Mouse (Mus musculus): ENCODE results near the gene Serpinb6a.

Gene Serpinb6a

DNA sequence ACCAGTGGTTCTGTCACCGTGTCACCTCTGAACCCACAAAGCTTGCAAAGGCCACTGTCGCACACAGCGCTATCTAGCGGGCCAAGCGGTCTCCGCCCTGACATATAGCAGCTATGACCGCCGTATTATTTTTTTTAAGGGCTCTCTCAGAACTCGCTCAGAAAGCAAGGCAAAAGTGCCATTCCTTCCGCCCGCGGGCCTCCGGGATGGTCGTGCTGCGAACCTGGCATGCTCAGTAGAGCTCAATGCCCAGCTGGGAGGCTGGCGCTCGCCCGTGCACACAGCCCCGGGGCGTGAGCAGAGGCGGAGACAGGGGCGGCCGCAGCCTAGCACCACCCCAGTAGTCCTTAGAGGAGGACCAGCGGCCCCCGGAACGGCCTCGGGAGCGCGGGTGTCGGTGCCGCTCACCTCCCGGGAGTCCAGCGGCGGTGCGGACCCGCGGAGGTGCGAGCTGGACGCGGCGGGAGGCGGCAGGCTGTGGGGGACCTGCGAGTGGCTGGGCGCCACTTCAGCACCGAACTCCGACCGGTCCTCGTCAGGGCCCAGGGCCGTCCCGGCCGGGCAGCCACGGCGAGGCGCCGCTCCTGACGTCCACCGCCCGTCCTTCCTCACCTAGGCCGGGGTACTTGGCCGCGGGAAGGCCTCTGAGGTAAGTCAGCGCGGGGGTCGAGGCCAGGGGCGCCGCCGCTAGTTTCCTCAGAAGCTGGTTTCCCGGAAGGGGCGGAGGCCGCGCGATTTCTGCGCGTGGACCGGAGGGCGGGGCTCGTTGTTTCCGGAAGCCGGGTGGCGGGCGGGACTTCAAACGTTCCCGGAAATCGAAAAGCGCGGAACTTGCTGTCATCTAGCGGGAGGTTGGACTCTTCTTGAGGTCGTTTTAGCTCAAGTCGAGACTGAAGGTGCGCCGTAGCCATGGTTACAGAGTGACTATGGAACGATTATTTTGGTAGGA, at the start of gene Serpinb6a, which contains the start of gene Ripk1:
TSS of gene Serpinb6a (minus strand) at position 737 of the 949 bp plus-strand sequence.
TSS of gene Ripk1 (plus strand) at position 306 of the 949 bp plus-strand sequence.
- POLR2A ChIA-PET, result interaction anchor here (0.6 to 3.7 kb wide), 58 partner anchors 7 to 872 kb away, joined by 3 to 39 read pairs (median 4); partner anchors contain the start of genes Bphl (in 3 of the 4), Psmg4 (in 3 of the 4), Tubb2b (in 3 of the 4) and Nqo2 (in 2 of the 4)
- CTCF ChIA-PET, result interaction anchor here (0.6 to 3.3 kb wide), 22 partner anchors 8 to 1664 kb away, joined by 3 to 20 read pairs (median 3); partner anchors contain the start of genes Bphl (in 2 of the 4), Gmds (in 1 of the 4), Nqo2 (in 1 of the 4) and Serpinb6c (in 1 of the 4)

DNA sequence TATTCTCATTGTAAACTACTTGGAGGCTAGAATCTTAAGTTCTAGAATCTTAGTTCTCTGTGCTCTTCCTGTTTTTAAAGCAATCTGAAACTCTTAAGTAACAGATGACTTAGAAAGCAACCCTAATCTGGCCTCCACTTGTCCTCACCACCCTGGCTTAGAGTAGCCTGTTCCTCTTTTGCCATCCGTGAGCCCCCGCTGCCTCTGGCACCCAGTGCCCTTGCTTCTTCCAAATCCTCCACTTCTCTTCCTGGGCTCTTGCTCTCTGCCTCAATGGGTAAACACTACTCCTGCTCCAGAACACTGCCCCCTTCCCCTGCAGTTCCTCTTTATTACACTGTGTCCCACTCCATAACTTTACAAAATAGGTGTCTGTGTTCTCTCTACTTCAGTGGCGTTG, 49.1 kb upstream of the Serpinb6a start:
- POLR2A ChIA-PET, result interaction anchor here in 1 of 4 experiments (1.0 kb wide), 1 partner anchor 100 kb away, joined by 3 read pairs; no protein-coding TSS in a partner anchor
- CTCF ChIA-PET, result no interaction called here

DNA sequence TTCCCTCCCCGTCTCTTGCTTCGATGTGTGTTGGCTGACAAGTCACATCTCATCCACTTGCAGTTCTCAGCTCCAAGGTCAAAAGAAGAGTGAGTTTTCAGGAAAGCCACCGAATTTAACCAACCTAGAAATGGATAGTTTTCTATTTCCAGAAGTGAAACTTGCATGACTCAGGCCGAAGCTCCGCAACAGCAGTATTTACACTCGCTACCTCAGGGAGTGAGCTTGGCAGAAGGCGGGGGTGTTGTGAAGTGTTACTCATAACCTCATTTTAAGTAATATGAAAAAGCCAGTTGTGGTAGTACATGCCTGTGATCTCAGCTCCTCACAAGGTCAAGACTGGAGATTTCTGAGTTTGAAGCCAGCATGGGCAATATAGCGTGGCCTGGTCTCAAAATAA, 47.9 kb upstream of the Serpinb6a start:
- CTCF ChIA-PET, result interaction anchor here in 2 of 4 experiments (0.6 to 1.0 kb wide), 2 partner anchors 9 to 104 kb away, joined by 3 read pairs; no protein-coding TSS in a partner anchor
- POLR2A ChIA-PET, result interaction anchor here in 3 of 4 experiments (0.6 to 3.6 kb wide), 7 partner anchors 13 to 105 kb away, joined by 3 to 9 read pairs (median 5); partner anchors contain the start of genes Tubb2b (in 2 of the 3), Bphl (in 1 of the 3) and Serpinb6a (in 1 of the 3)

DNA sequence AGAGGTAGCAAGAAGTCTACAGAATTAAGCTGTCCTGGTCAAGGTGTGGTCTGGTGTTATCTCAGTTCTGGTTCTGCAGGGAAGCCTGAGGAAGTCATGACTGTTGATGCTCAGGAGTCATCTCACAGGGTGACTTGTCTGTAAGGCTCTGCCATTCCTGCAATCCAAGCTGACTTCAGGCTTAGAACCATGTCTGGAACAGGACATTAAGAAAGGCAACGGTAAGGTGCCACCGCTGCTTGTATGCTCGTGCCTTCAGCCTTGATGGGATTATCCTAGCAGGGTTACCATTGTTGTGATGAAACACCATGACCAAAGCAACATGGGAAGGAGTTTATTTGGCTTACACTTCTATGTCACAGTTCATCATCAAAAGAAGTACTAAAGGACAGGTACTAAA, 44.9 kb upstream of the Serpinb6a start:
- ChIA-PET POLR2A (interaction anchor here in 3 of 4 experiments (1.0 to 3.6 kb wide), 9 partner anchors 10 to 108 kb away, joined by 3 to 30 read pairs (median 5); partner anchors contain the start of genes Bphl (in 2 of the 3) and Tubb2b (in 2 of the 3)), CTCF (no interaction called here)

DNA sequence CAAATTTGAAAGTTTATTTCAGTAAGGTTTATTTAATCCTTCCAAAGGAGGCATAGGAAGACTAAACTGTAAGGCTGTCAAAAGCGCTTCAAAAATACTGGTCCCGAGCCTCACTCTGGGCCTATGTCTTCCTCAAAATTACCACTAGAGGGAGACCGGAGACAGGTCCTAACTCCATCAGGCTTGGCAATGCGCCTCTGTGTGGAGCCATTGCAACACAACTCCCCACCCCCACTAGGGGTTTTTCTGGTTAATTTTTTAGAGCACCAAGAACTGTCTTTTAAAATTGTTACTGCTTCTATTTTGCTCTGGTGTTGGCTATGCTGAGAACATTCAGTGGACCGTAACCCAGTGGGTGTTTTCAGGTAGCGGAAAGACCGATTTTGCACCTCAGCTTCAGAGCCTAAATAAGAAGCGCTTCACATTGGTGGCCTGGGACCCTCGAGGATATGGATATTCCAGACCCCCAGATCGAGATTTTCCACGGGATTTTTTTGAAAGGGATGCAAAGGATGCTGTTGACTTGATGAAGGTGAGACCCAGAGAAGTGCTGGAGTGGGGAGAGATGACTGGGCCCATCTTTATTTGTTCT, 43.9 kb upstream of the Serpinb6a start:
- POLR2A ChIA-PET, result interaction anchor here in 3 of 4 experiments (0.6 to 3.5 kb wide), 14 partner anchors 9 to 109 kb away, joined by 3 to 30 read pairs (median 4); partner anchors contain the start of genes Bphl (in 2 of the 3) and Tubb2b (in 2 of the 3)
- CTCF ChIA-PET, result interaction anchor here (0.6 to 1.9 kb wide), 8 partner anchors 8 to 303 kb away, joined by 3 to 8 read pairs (median 3); partner anchors contain the start of gene Bphl (in 2 of the 4)

DNA sequence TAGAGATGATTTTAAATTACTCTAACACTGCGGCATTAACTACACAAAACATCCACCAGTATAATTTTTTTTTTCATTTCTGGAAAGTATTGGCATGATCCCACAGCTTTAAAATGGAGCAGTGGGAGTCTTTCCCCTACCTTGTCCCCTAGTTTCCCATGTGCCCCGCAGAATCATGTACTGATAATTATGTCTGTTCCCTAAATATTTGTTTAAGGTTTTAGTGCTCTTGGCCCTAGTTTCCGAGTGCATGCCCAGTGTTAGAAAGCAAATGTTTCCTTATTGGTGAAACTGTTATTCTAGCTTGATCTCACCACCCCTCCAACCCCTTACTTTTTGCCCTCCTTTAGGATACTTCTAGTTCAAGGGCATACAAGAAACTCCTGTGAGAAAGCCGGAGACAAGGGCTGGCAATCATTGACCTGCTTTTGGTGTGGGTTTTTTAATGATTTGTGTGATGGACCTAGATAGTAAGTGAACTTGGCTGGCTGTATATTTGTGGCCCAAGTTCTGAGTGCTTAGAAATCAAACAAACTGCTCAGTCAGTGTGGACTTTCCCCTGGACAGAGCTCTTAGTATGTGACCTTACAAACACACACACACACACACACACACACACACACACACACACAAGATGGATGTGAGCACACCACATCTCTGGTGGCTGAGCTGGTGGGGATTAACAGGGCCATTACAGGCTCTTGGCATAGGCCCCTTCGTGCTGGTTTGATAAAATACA, 43.1 kb upstream of the Serpinb6a start:
- ChIA-PET CTCF (interaction anchor here (0.5 to 1.9 kb wide), 13 partner anchors 8 to 304 kb away, joined by 3 to 8 read pairs (median 3); partner anchors contain the start of gene Bphl (in 2 of the 4)), POLR2A (interaction anchor here in 3 of 4 experiments (0.6 to 3.5 kb wide), 14 partner anchors 8 to 113 kb away, joined by 3 to 30 read pairs (median 4); partner anchors contain the start of genes Bphl (in 3 of the 3) and Tubb2b (in 2 of the 3))

DNA sequence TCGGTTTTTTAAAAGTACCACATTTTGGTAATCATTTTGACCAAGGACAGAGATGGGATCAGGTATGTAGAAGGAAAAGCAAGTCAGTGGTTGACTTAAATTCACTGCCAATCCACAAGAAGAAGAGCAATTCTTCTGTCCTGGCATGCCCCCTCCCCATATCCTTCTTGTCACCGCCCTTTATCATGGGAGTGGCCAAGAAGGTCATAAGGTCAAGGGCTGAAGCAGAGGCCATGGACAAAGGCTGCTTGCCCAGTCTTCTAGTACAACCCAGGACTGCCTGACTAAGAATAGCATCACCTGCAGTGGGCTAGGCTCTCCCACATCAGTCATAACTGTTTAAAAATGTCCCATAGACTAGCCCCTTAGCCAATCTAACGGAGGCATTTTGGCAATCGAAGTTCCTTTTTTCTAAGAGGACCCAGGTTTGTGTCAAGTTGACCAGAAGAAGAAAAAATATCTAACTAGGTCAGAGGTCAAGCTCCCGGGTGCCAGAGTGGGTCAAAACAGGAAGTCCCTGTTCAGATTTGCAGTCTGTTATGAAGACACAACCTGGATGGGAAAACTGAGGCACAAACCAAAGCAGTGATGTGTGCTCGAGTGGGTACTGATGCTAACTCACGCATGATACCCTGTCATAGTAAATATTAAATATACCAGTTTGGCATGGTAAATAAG, 41.3 kb upstream of the Serpinb6a start:
- ChIA-PET POLR2A (interaction anchor here in 2 of 4 experiments (0.6 to 1.7 kb wide), 2 partner anchors 33 to 136 kb away, joined by 3 to 4 read pairs; no protein-coding TSS in a partner anchor), CTCF (no interaction called here)

DNA sequence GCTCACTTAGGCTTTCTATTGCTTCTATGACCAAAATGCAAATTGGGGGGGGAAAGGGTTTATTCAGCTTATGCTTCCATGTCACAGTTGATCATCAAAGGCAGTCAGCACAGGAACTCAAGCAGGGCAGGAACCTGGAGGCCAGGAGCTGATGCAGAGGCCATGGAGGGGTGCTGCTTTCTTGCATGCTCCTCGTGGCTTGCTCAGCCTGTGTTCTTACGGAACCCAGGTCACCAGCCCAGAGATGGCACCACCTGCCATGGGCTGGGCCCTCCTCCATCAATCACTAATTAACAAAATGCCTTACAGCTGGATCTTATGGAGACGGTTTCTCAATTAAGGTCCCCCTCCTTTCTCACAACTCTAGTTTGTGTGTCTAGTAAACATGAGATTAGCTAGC, 37.5 kb upstream of the Serpinb6a start:
- CTCF ChIA-PET, result no interaction called here
- POLR2A ChIA-PET, result interaction anchor here in 1 of 4 experiments (1.3 kb wide), 1 partner anchor 89 kb away, joined by 5 read pairs; no protein-coding TSS in a partner anchor

DNA sequence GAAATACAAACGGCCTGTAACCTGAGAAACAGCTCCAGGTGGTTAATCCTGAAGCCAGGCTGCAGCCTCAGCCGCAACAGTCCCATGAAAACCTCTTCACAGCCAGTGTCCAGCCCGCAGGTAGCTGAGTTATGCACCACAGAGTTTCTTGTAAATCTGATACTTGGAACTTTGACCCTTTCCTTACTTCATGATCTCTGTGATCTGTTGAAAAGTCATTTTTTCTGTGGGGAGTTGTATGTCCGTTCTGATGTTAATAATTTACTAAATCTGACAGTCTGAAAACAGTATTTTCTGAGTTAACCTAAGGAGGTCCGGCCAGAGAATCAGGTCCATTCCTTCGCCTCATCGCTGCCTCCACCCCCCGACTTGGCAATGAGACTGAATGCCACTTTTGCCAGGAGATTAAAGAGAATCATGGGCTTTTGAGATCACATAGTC, 36.3 kb upstream of the Serpinb6a start:
- CTCF ChIA-PET, result no interaction called here
- POLR2A ChIA-PET, result interaction anchor here in 3 of 4 experiments (0.5 to 3.6 kb wide), 22 partner anchors 18 to 837 kb away, joined by 3 to 57 read pairs (median 4); partner anchors contain the start of genes Tubb2b (in 3 of the 3), Ripk1 (in 2 of the 3), Serpinb6a (in 2 of the 3) and Serpinb6c (in 2 of the 3)

DNA sequence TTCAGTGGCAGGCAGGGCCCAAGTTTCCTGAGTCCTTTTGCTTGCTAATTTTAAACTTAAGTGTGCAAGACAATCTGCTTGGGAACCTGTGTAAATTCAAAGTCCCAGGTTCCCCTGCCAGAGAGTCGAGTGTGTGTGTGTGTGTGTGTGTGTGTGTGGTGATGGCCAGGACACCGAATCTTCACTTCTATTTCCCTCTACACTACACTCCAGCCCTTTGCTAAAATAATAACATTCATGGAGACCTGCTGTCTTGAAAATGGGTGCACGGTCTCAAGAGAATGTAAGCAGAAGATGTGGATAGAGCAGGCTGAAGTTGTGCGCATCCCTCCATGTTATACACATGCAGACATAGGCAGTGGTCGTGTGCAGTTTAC, 35.5 kb upstream of the Serpinb6a start:
- CTCF ChIA-PET, result interaction anchor here in 1 of 4 experiments (1.0 to 1.8 kb wide), 4 partner anchors 8 to 92 kb away, joined by 5 to 8 read pairs (median 8); partner anchors contain the start of genes Ripk1, Serpinb6a and Tubb2b
- POLR2A ChIA-PET, result interaction anchor here in 3 of 4 experiments (0.6 to 3.6 kb wide), 36 partner anchors 8 to 838 kb away, joined by 3 to 57 read pairs (median 4); partner anchors contain the start of genes Ripk1 (in 3 of the 3), Serpinb6a (in 3 of the 3), Tubb2b (in 3 of the 3) and Psmg4 (in 1 of the 3)

DNA sequence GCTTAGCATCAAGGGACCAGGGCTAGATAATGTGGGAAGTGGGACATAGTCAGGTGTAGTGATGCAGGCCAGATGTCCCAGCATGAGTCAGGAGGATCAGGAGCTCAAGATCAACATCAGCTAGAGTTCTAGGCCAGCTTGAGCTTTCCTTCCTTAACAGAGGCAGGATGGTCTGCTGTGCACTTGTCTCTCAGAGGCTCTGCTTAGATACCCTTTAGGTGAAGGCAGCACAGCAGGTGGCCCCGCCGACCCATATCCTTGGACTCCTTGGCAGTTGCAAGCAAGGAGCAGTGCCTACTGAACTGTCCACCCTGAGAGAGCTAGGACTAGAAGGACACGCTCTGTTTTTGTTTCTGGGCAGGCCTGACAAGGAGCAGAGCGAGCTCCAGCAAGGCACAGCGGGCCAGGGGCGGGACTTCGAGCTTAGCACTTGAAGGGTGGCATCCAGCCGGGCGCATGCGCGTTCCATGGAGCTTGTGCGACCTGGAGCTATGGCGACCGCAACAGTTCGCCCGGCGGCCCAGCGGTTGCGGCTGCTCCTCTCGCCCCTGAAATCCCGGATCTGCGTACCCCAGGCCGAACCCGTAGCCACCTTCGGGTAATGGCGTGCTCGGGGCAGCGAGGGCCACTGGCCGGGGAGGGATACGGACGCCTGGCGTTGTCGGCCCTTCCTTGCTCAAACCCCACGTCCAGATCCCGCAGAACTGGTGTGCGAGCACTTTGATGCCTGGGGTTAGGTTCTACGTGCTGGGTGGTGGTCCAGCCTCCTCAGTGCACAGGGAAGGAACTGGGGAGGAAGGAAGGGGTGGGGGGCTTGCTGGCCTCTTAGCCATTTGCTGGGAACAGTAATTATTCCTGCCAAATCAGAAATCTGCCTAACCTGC, 34.8 kb upstream of the Serpinb6a start, which contains the start of gene Bphl:
TSS of gene Bphl (plus strand) at position 426 of the 884 bp plus-strand sequence.
- ChIA-PET CTCF (interaction anchor here (0.6 to 1.8 kb wide), 10 partner anchors 9 to 426 kb away, joined by 3 to 8 read pairs (median 4); partner anchors contain the start of genes Ripk1 (in 2 of the 4), Serpinb6a (in 1 of the 4) and Tubb2b (in 1 of the 4)), POLR2A (interaction anchor here (0.6 to 3.6 kb wide), 62 partner anchors 8 to 837 kb away, joined by 3 to 57 read pairs (median 4); partner anchors contain the start of genes Ripk1 (in 3 of the 4), Serpinb6a (in 3 of the 4), Psmg4 (in 2 of the 4) and Serpinb6c (in 2 of the 4))

DNA sequence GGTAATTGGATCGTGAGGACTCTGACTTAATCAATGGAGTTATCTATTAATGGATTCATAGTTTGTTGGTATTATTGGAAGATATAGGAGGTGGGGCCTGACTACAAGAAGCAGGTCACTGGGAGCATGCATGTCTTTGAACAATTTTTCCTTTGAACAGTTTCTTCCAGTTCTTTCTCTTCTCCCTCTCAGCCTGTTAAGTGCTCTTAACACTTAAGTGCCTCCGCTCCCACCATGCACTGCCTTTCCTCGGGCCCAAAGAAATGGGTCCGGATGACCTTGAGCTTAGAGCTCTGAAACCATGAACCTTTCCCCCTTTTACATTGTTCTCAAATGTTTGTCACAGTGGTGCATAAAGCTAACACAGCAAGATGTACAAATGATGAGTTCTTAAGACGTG, 34.1 kb upstream of the Serpinb6a start:
- POLR2A ChIA-PET, result interaction anchor here (0.7 to 3.6 kb wide), 57 partner anchors 8 to 838 kb away, joined by 3 to 57 read pairs (median 4); partner anchors contain the start of genes Ripk1 (in 3 of the 4), Serpinb6a (in 3 of the 4), Psmg4 (in 2 of the 4) and Serpinb6c (in 2 of the 4)

DNA sequence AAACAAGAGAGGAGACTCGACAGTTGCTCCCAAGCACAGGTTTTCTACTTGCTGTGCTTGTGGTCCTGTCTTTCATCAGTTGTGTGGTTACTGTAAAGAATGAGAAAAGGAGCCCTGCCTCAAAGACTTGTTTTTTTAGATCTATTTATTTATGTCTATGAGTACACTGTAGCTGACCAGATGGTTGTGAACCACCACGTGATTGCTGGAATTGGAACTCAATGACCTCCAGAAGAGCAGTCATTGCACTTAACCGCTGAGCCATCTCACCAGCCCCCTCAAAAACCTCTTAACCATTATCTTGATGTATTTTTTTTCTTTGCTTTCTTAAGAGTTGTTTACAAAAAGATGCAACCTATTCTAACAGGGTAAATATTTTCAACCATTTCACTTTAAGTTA, 32.8 kb upstream of the Serpinb6a start:
- ChIA-PET CTCF (interaction anchor here in 1 of 4 experiments (1.3 kb wide), 1 partner anchor 33 kb away, joined by 3 read pairs; the partner anchor contains the start of genes Ripk1 and Serpinb6a), POLR2A (no interaction called here)

More for the DNA sequence above, 34.1 kb upstream of the Serpinb6a start:
- CTCF ChIA-PET, result interaction anchor here in 3 of 4 experiments (1.0 to 1.8 kb wide), 8 partner anchors 10 to 117 kb away, joined by 3 to 8 read pairs (median 5); partner anchors contain the start of genes Ripk1 (in 1 of the 3), Serpinb6a (in 1 of the 3) and Tubb2b (in 1 of the 3)

DNA sequence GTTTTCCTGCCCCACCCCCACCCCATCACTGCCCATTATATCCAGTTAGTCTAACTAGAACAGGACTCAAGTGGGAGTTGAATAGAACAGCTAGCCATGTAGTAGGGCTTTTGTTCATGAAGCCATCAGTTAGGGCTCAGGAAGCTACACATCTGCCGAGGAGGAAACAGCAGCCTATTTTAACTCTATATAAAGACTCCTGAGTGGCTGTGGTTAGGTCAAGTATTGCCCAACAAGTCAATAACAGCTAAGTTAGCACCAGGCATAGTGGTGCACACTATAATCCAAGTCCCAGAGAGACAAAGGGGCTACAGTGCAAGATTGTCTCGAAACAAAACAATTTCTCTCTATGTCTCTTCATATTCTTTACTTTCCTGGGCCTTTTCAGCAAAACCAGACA, 29.4 kb upstream of the Serpinb6a start:
- ChIA-PET CTCF (interaction anchor here in 1 of 4 experiments (0.7 kb wide), 1 partner anchor 130 kb away, joined by 6 read pairs; no protein-coding TSS in a partner anchor), POLR2A (interaction anchor here in 3 of 4 experiments (0.6 to 2.1 kb wide), 7 partner anchors 15 to 339 kb away, joined by 3 to 8 read pairs (median 6); partner anchors contain the start of genes Tubb2b (in 2 of the 3) and Serpinb6a (in 1 of the 3))

DNA sequence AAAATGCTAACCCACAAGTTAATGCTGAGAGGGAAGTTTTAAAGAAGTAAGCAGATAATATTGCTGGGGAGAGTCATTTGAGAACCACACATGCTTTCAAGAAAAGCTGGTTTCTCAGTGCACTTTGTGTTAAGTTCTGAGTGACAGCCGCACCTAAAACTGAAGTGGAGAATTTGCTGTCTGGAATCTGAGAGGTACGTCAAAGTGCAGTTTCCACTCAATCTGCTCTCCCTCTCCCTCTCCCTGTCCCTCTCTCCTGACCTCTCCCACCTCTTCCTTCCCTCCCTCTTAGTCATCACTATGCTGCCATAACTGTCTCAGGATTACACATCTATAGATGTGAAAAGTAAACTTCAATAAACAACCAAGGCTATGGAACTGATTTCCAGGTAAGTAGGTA, 19.4 kb upstream of the Serpinb6a start:
- POLR2A ChIA-PET, result interaction anchor here in 1 of 4 experiments (2.2 kb wide), 1 partner anchor 133 kb away, joined by 5 read pairs; no protein-coding TSS in a partner anchor

More for the DNA sequence above, 19.4 kb upstream of the Serpinb6a start:
- CTCF ChIA-PET, result no interaction called here
